Mouse (Mus musculus) testis, adult 2 months (tissue): ENCODE results near the gene Gm20517. TPM values are rescaled to one million over a fixed set of nuclear protein-coding genes. Genes with fewer than 3 reads are reported as not detected.
A peak's percentile ranks its signal among the peaks of the same experiment; 100 is the strongest.

ENCODE experiments used
- H3K27ac ChIP-seq: fragments of 200-500 bp; 2 replicates; pipeline ENCODE4 v1.5.1; 2012; ENCODE audit warnings: low read depth, low read length; ENCODE audit not compliant: control insufficient read depth, insufficient read depth
- H3K27me3 ChIP-seq: fragments of 200-500 bp; 2 replicates; pipeline ENCODE4 v1.6.1; 2012; ENCODE audit warnings: mild to moderate bottlenecking, low read length, moderate library complexity; ENCODE audit not compliant: control insufficient read depth, insufficient read depth
- H3K36me3 ChIP-seq: fragments of 200-500 bp; 2 replicates; pipeline ENCODE4 v1.6.1; 2012; ENCODE audit warnings: mild to moderate bottlenecking, low read length; ENCODE audit not compliant: control insufficient read depth, insufficient read depth
- H3K4me1 ChIP-seq: fragments of 200-500 bp; 2 replicates; pipeline ENCODE4 v1.6.1; 2012; ENCODE audit warnings: low read length; ENCODE audit not compliant: control insufficient read depth, insufficient read depth
- H3K4me3 ChIP-seq: fragments of 200-500 bp; 2 replicates; pipeline ENCODE4 v1.5.1; 2012; ENCODE audit warnings: low read depth, mild to moderate bottlenecking, low read length, moderate library complexity, mixed read lengths; ENCODE audit not compliant: control insufficient read depth
- CTCF ChIP-seq: fragments of 200-500 bp; IDR thresholded peaks from 2 replicates; pipeline ENCODE4 v1.5.1; 2012; ENCODE audit warnings: low read depth, mild to moderate bottlenecking, inconsistent platforms, low read length, moderate library complexity; ENCODE audit not compliant: control insufficient read depth, insufficient read depth, insufficient replicate concordance
- POLR2A ChIP-seq: fragments of 200-500 bp; IDR thresholded peaks from 2 replicates; pipeline ENCODE4 v1.6.1; 2012; ENCODE audit warnings: low read depth, mild to moderate bottlenecking, inconsistent platforms, low read length, moderate library complexity; ENCODE audit not compliant: control insufficient read depth
- polyA plus RNA-seq: library from polyadenylated mRNA; depleted of rRNA; stranded (reverse); fragments of >200 nt; gene quantifications from 2 replicates; pipeline ENCODE4 v1.2.3, GENCODE M21; 2012

Gene Gm20517
- polyA plus RNA-seq, 1 experiment, result 20.6 TPM

GRCm38 (mm10) chr17:47694503-47695336 is 83.3 kb downstream of the Gm20517 start, which contains the start of gene Prickle4:
Gene Prickle4 (minus strand): TSS chr17:47694736.
- Histone ChIP-seq H3K36me3 (no peaks in the 10 kb centered on the region), H3K4me1 (peaks cover 13% of the 10 kb centered on the region), H3K4me3 (peak within 1 kb of the TSS; percentile 91), H3K27ac (peak within 1 kb of the TSS; percentile 46; the same call in 1 of the 2 replicates), H3K27me3 (no peaks in the 10 kb centered on the region)
- TF ChIP-seq POLR2A (peak; percentile 54), CTCF (peak; percentile 62; the same call in 1 of the 2 replicates)

- TF ChIP-seq POLR2A, result no peak
- TF ChIP-seq CTCF, result no peak
- Histone ChIP-seq H3K27me3 (no peaks in the 10 kb centered on the region), H3K4me1 (peaks cover 13% of the 10 kb centered on the region), H3K36me3 (no peaks in the 10 kb centered on the region), H3K27ac (no peak overlapping the region), H3K4me3 (peak overlapping the region; percentile 91)
Measured at GRCm38 (mm10) chr17:47695337-47695710, 83.9 kb downstream of the Gm20517 start.

GRCm38 (mm10) chr17:47698156-47698555 is 86.8 kb downstream of the Gm20517 start:
- Histone ChIP-seq H3K4me1 (peaks cover 20% of the 10 kb centered on the region), H3K36me3 (no peaks in the 10 kb centered on the region), H3K27me3 (no peaks in the 10 kb centered on the region), H3K27ac (no peak overlapping the region), H3K4me3 (no peak overlapping the region)
- no peak for TF ChIP-seq POLR2A
- TF ChIP-seq CTCF, result no peak

- Histone ChIP-seq H3K27ac (no peak overlapping the region), H3K27me3 (no peaks in the 10 kb centered on the region), H3K4me3 (no peak overlapping the region), H3K36me3 (no peaks in the 10 kb centered on the region), H3K4me1 (peaks cover 17% of the 10 kb centered on the region)
- TF ChIP-seq CTCF, result no peak
- no peak for TF ChIP-seq POLR2A
Measured at GRCm38 (mm10) chr17:47699055-47699454, 87.7 kb downstream of the Gm20517 start.

- H3K27ac ChIP-seq, result no peak overlapping the region; the same call in 1 of the 2 replicates
- H3K36me3 ChIP-seq, result no peaks in the 10 kb centered on the region
Measured at GRCm38 (mm10) chr17:47701793-47702192, 90.4 kb downstream of the Gm20517 start.

GRCm38 (mm10) chr17:47702548-47703345 is 91.4 kb downstream of the Gm20517 start:
- TF ChIP-seq CTCF (no peak), POLR2A (no peak)
- peaks cover 10% of the 10 kb centered on the region for H3K4me1 ChIP-seq
- no peaks in the 10 kb centered on the region for H3K27me3 ChIP-seq
- no peak overlapping the region for H3K27ac ChIP-seq
- peak overlapping the region; percentile 60 for H3K4me3 ChIP-seq
- H3K36me3 ChIP-seq, result no peaks in the 10 kb centered on the region

More at GRCm38 (mm10) chr17:47701793-47702192, 90.4 kb downstream of the Gm20517 start:
- H3K4me1 ChIP-seq, result peaks cover 10% of the 10 kb centered on the region
- no peaks in the 10 kb centered on the region for H3K27me3 ChIP-seq
- H3K4me3 ChIP-seq, result peak overlapping the region; percentile 60
- no peak for TF ChIP-seq CTCF
- TF ChIP-seq POLR2A, result 0 out of 2 replicates have a peak, but pooled peaks have one; percentile 22

GRCm38 (mm10) chr17:47703556-47703955 is 92.2 kb downstream of the Gm20517 start:
- Histone ChIP-seq H3K27ac (no peak overlapping the region), H3K4me1 (peaks cover 10% of the 10 kb centered on the region), H3K36me3 (no peaks in the 10 kb centered on the region), H3K27me3 (no peaks in the 10 kb centered on the region), H3K4me3 (peak overlapping the region; percentile 60)
- no peak for TF ChIP-seq CTCF
- no peak for TF ChIP-seq POLR2A
